Mouse (Mus musculus) kidney, postnatal 4 days (tissue): ENCODE measurements around the gene Tbc1d2.
"Not testable (repeated sequence)": the region's sequence is repeated elsewhere in the genome, so short reads cannot be mapped to it uniquely, and the experiment has no call there.

Source experiments
- DNase-seq, 2 experiments: peaks; one replicate each; pipeline ENCODE4 v3.0.0; 2021; ENCODE audit warnings: mixed read lengths in 2 of 2

Tbc1d2 gene

GRCm38 (mm10) chr4:46641283-46641682 is 8.7 kb downstream of the Tbc1d2 start:
- DNase-seq: no peak

DNA sequence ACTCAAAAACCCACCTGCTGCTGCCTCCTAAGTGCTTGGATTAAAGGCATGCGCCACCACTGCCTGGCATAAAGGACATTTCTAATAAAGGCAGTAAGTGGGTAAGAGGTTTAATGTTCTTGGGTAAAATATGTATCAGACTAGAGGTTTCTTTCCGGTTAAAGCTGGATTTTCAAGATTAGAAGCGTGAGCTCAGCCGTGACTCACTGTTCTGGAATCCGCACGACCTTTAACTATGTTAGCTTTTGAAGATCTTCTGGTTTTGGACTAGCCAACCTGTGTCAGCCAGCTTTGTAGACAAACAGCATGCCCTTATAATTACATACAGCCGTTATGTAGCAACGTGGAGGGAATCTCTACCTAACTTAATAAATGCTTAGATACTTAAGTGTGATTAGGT is 10.1 kb downstream of the Tbc1d2 start:
- no peak for DNase-seq

DNA sequence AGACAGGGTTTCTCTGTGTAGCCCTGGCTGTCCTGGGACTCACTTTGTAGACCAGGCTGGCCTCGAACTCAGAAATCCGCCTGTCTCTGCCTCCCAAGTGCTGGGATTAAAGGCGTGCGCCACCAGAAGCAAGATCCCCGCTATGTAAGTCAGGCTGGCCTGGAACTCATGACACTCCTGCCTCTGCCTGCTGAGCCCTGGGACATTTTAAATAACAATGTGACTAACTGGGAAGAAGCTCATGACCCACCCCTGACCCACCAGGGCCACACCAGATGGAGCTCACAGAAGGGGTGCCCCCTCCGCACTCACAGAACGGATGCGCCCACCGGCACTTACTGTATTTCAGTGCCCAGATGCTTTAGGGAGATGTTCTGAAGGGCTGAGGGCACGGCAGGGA is 12.8 kb downstream of the Tbc1d2 start:
- not testable (repeated sequence) for DNase-seq

DNA sequence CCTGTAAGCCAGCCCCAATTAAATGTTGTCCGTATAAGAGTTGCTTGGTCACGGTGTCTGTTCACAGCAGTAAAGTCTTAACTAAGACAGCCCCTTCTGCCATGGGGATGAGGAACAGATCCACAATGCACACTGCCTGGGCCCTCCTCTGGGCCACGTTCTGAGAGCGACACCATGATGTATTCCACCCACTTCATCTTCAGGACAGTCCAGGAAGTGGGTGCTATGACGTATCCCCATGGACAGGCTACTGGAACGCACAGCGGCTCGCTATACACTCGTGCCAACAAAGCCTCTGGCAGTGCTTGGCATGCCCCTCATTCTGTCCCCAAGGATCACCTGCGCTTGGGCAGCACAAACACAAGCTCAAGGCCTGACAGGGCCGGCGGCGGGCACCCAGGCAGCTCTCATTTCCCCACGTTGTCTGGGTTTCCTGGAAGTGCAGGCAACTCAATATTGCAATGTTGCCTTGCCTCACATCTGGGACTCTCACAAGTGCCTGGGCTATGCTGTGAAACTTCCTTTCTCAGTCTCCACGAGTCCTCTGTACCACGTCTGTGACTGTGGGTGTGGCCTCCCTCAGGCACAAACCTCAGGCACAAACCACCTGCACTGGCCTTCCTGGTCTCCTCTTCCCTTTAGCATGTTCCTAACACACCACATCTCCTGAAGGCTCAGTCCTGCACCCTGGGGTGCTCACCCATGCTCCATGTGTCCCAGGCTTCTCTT is 14.1 kb downstream of the Tbc1d2 start:
- DNase-seq: no peak

DNA sequence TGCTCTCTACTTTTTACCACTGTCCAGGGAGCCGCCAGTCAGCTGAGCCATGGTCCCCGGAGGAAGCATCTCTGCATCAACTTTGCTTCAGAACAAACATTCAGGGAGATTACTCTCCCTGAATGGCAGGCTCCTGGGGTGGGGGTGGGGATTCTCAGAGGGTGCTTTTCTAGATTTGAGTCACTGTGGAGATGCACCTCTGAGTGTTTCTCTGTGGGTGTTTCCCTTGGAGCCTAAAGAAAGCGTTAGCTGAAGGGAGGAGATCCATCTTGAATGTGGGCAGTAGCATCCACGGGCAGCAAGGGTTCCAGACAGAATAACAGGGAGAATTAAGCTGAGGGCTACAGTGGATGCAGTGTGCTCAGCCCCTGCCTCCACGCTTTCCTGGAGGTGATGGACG is 15.1 kb downstream of the Tbc1d2 start:
- DNase-seq: no peak

DNA sequence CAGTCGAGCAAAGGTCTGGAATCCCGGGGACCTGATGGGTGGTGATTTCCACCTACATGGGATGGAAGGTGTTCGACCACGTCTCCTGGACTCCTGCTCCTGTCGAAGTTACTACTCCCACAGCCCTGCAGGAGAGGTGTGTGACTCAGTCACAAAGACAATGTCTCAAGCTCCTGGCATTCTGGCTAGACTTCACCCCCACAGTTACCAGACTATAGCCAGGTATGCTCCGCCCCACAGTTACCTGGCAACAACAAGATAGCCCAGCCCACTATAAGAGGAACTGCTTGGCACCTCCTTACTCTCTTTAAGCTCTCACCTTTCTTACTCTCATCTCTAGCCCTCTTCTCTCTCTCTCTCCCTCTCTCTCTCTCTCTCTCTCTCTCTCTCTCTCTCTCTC is 16.4 kb downstream of the Tbc1d2 start:
- not testable (repeated sequence) for DNase-seq

- DNase-seq: no peak
These were observed 17.5 kb downstream of the Tbc1d2 start for GRCm38 (mm10) chr4:46632465-46632864.

DNA sequence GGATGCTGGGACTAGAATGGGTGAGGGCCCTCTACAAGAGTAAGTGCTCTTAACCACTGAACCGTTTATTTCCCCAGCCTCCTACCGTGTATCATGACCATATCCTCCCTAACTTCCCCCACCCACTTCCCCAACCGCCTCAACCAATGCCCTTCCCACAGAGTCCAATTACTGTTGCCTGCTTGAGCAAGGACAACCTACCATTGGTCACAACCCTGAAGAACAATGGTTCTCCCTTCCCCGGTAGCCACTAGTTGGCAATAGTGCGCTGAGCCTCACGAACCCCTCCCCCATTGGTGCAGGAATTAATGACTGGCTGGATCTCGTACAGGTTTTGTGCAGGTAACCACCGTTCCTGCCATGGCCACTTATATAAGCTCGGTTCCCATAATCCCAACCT is 19.6 kb downstream of the Tbc1d2 start:
- DNase-seq: peak; percentile 36 to 51

- no peak for DNase-seq
These were observed 21.1 kb downstream of the Tbc1d2 start for GRCm38 (mm10) chr4:46628873-46629272.

GRCm38 (mm10) chr4:46628081-46628480 is 21.9 kb downstream of the Tbc1d2 start:
- DNase-seq: no peak

- DNase-seq: no peak
These were observed 24.9 kb downstream of the Tbc1d2 start for GRCm38 (mm10) chr4:46625101-46625500.

GRCm38 (mm10) chr4:46623007-46623406 is 27.0 kb downstream of the Tbc1d2 start:
- DNase-seq: no peak

GRCm38 (mm10) chr4:46620946-46621345 is 29.1 kb downstream of the Tbc1d2 start:
- DNase-seq: no peak

DNA sequence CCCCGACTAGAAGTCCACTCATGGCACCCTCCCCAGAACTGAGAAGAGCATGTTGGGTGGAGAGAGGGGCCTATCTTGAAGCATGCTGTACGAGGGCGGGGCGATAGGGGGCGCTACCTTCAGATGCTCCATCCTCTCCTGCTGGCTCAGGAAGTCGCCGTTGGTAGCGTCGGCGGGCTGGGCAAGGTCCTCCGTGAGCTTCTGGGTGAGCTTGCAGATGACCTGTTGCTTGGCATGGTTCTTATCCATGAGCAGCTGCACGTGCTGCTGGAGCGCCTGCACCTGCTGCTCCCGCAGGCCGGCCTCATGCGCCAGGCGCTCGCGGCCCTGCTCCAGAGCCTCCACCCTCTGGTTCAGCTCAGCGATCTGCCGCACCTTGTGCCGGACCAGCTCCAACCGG is 29.7 kb downstream of the Tbc1d2 start:
- peak; percentile 50 to 65 for DNase-seq

DNA sequence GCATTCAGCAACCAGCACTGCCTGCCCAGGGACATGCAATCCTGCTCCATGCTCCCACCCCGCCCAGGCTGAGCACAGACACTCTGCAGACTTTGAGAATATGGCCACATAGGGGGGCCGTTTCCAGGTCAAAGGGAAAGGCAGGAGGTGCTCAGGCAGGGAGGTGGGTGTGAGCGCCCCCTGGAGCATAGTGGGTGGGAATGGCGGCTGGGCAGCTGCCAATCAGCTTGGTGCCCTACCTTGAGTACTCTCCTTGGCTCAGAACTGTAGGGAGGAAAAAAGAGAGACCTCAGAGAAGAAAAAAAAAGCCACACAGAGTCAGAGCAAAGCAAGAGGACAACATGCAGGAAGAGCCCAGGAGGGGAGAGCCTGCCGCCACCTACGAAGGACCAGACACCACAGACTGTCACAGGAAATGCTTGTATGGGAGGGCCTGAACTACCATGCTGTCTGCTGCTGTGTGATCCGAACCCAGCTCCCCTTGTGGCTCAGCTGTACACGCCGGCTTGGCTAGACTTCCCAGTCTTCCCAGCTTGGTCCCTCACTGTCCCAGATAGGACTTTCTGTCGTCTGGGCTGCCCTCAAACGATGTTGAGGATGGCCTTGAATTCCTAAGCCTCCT is 31.7 kb downstream of the Tbc1d2 start:
- DNase-seq: no peak

DNA sequence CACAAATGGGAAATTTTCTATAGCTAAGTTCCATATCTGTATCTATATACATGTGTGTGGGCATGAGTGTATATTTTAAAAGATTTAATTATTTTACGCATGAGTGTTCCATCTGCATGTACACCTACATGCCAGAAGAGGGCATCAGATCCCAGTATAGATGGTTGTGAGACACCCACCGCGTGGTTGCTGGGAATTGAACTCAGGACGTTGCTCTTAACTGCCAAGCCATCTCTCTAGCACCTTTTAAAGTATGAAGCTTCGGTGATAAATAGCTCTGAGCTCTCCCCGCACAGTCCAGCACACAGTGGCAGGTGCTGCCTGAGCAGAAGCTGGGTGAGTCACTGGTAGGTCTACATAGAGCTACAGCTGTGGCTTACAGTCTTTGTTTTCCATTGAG is 32.6 kb downstream of the Tbc1d2 start:
- DNase-seq: no peak

DNA sequence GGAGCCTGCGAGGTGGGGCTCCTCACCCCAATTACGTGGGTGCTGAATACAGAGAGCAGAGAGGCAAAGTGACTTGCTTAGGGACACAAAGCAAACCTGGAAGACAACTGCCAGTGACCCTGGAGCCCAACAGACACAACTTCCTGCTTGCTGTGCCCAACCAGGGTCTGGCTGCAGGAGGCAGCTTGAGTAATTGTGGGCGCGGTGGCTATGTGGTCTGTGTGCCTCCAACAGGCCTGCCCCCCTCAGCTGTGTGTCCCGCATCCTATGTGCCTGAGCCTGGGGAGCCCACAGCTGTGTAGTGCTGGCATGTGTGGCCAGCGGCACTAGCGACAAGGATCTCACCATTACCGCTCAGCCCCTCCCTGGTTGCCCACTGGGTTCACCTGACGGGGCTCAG is 35.4 kb downstream of the Tbc1d2 start:
- DNase-seq: no peak

GRCm38 (mm10) chr4:46613618-46614017 is 36.4 kb downstream of the Tbc1d2 start:
- no peak for DNase-seq

DNA sequence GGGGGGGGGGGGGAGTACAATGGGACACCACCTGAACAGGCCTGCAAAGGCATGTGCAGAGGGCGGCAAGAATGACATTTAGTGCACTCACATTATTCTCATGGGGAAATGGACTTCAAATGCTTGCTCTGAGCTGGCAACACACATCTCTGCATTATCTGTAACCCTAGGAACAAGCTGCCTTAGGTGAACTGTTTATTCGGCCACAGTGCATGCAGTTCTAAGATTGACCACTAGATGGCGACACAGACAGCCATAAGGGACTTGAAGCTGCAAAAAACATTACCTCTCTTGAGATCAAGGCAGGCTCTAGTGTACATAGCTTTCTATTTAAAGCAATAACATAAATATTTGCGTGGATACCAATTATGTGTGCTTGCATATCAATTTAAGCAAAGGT is 38.8 kb downstream of the Tbc1d2 start:
- DNase-seq: peak; percentile 90

- no peak for DNase-seq
These were observed 42.4 kb downstream of the Tbc1d2 start for GRCm38 (mm10) chr4:46607601-46608000.

DNA sequence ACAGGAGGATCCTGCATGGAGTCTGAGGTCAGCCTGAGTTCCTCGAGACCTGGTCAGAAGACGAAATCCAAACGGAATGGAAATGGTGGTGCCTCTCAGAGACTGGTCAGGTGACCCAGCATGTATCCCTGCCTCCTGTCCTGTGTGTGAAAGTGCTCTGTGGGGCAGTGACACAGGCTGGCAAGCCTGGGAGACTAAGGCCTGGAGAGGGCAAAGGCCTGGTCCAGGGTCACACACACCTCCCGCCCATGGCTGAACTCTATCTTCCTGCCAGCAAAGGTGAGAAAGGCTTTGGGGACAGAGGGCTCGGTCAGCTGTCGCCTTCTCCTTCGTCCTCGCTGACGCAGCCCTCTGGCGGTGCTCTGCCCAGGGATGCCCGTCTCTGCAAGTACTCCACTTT is 44.6 kb downstream of the Tbc1d2 start:
- no peak for DNase-seq

- DNase-seq: no peak
These were observed 47.3 kb downstream of the Tbc1d2 start for GRCm38 (mm10) chr4:46602704-46603103.

DNA sequence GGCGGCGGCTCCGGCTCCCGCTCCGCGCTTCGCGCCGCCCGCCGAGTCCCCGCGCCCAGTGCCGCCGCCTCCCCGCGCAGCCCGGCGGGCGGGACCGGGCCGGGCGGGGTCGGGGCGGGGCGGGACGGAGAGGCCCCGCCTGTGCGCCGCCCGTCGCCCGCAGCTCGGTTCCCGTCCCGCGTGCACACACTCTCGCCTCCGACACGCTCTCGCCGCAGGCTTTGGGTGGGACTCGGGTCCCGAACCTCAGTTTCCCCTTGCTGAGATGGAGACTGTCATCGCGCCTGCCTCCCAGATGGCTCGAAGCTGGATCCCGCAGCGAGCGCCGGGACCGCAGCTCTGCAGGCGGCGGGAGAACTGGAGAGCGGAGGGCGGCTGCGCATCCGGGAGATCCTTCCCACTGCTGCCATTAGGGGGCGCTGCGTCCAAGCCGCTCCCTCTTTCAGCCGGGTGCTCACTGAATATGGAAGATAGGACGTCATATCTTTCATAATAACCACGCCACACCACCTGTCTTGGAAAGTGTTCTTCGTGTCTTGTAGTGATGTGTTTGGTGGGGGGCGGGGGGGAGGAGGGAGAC is 48.1 kb downstream of the Tbc1d2 start, which contains the start of gene Coro2a:
Coro2a (minus strand) TSS at position 359 of the 580 bp plus-strand sequence.
- peak; percentile 87 to 88 for DNase-seq

- DNase-seq: peak; percentile 41 to 64
These were observed 48.7 kb downstream of the Tbc1d2 start for GRCm38 (mm10) chr4:46601258-46601843.
